Mouse (Mus musculus) liver, embryonic 16.5 days (tissue): ENCODE measurements at regions not wholly inside any gene's neighbourhood (a gene's known extent, or its start where the extent isn't known, plus 50 kb on each side); places are given as distances from the start of the nearest gene placed in this dataset.

ENCODE experiments used
- ATAC-seq: fragments of 200-750 bp; cut with Nextera tagmentation; 2 replicates; pipeline ENCODE4 v1.8.0; 2017; ENCODE audit warnings: low read depth, mild to moderate bottlenecking, moderate number of reproducible peaks, moderate library complexity
- H3K27ac ChIP-seq: fragments of 300-500 bp; sonication (generic); 2 replicates; pipeline ENCODE4 v1.5.1; 2014; ENCODE audit warnings: mild to moderate bottlenecking, low read length
- H3K27me3 ChIP-seq: fragments of 300-500 bp; sonication (generic); 2 replicates; pipeline ENCODE4 v1.6.1; 2014; ENCODE audit warnings: low read depth, low read length, mixed read lengths; ENCODE audit not compliant: control insufficient read depth, insufficient read depth
- H3K36me3 ChIP-seq: fragments of 300-500 bp; sonication (generic); 2 replicates; pipeline ENCODE4 v1.6.1; 2014; ENCODE audit warnings: mild to moderate bottlenecking; ENCODE audit not compliant: control insufficient read depth, insufficient read depth
- H3K4me1 ChIP-seq: fragments of 300-500 bp; sonication (generic); 2 replicates; pipeline ENCODE4 v1.6.1; 2014; ENCODE audit warnings: low read depth, low read length, mixed read lengths; ENCODE audit not compliant: control insufficient read depth
- H3K4me2 ChIP-seq: fragments of 300-500 bp; sonication (generic); 2 replicates; pipeline ENCODE4 v1.6.1; 2014; ENCODE audit warnings: low read depth, low read length, mixed read lengths
- H3K4me3 ChIP-seq: fragments of 300-500 bp; sonication (generic); 2 replicates; pipeline ENCODE4 v1.5.1; 2014; ENCODE audit warnings: low read depth, mild to moderate bottlenecking, low read length
- H3K9ac ChIP-seq: fragments of 300-500 bp; sonication (generic); 2 replicates; pipeline ENCODE4 v1.6.1; 2014; ENCODE audit warnings: low read depth, low read length
- H3K9me3 ChIP-seq: fragments of 300-500 bp; sonication (generic); replicated peaks from 2 replicates; pipeline ENCODE4 v1.6.1; 2016; ENCODE audit warnings: low read length; ENCODE audit not compliant: control insufficient read depth
- WGBS: fragments of 180-500 bp; shearing (Covaris S2); extraction: QIAGEN DNeasy Blood & Tissue Kit; methylation state at CpG from one replicate; pipeline ENCODE4 v1.1.7; 2014; ENCODE audit not compliant: insufficient replicate concordance; 5-methylcytosine and 5-hydroxymethylcytosine counted together

GRCm38 (mm10) chr3:137078600-137078975, 262.3 kb upstream of the Emcn start:
- ATAC-seq, result no peak
- no peak overlapping the region for H3K9ac ChIP-seq
- H3K27ac ChIP-seq, result no peak overlapping the region
- no peaks in the 10 kb centered on the region for H3K9me3 ChIP-seq
- 50% methylated on average over 3 of the region's 3 CpGs for WGBS
- H3K4me3 ChIP-seq, result no peak overlapping the region
- no peaks in the 10 kb centered on the region for H3K4me1 ChIP-seq
- no peak overlapping the region for H3K4me2 ChIP-seq
- no peaks in the 10 kb centered on the region for H3K27me3 ChIP-seq
- H3K36me3 ChIP-seq, result no peaks in the 10 kb centered on the region

DNA sequence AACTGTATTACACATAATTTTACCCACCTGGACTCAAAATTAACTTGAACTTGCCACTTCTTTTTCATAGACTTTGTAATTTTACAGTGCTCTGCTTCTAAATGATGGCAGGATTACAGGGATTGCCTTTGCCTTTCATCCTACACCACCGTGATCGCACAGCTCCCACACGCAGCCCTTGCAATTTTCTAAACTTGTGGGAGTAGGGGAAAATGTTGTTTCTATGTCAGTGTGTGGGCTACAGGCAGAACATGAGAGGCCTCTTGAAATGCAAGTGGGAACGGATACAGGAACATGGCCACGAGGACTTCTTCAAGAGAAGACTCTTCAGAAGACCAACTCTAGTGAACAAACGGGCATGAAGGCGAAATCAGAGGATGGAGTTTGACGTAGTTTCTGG, 254.0 kb upstream of the Emcn start:
- 72% methylated on average over 8 of the region's 8 CpGs for WGBS
- H3K9ac ChIP-seq, result no peak overlapping the region

GRCm38 (mm10) chr3:137100627-137101404, 240.1 kb upstream of the Emcn start:
- Histone ChIP-seq H3K4me2 (no peak overlapping the region), H3K4me3 (no peak overlapping the region), H3K4me1 (no peaks in the 10 kb centered on the region), H3K27me3 (no peaks in the 10 kb centered on the region), H3K27ac (no peak overlapping the region), H3K9me3 (no peaks in the 10 kb centered on the region), H3K9ac (no peak overlapping the region), H3K36me3 (no peaks in the 10 kb centered on the region)
- no peak for ATAC-seq
- 35% methylated on average over 4 of the region's 4 CpGs for WGBS

More for the DNA sequence above, 254.0 kb upstream of the Emcn start:
- Histone ChIP-seq H3K27me3 (no peaks in the 10 kb centered on the region), H3K27ac (no peak overlapping the region), H3K9me3 (no peaks in the 10 kb centered on the region), H3K4me3 (no peak overlapping the region), H3K4me2 (no peak overlapping the region), H3K36me3 (no peaks in the 10 kb centered on the region), H3K4me1 (no peaks in the 10 kb centered on the region)
- ATAC-seq, result no peak

DNA sequence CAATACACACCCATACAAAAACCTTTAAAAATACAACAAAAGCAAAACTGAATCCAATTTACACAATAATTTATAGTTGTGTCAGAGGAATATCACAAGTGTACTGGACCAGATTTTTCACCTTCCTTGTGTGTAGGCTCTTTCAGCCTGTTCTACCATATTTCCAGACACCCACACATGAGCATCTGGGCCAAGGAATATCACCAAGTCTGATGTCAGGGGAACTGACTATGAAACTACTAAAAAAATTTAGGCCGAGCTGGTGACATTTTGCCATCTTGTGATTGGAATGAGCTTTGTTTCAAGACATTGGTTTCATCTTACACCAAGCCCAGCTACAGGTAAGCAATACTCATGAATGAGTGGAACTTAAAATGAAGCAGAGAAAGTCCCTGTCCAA, 234.9 kb upstream of the Emcn start:
- 58% methylated on average over 1 of the region's 1 CpGs for WGBS
- ATAC-seq, result no peak
- Histone ChIP-seq H3K36me3 (no peaks in the 10 kb centered on the region), H3K4me3 (no peak overlapping the region), H3K27ac (no peak overlapping the region), H3K9ac (no peak overlapping the region), H3K27me3 (no peaks in the 10 kb centered on the region), H3K9me3 (no peaks in the 10 kb centered on the region), H3K4me2 (no peak overlapping the region), H3K4me1 (no peaks in the 10 kb centered on the region)

DNA sequence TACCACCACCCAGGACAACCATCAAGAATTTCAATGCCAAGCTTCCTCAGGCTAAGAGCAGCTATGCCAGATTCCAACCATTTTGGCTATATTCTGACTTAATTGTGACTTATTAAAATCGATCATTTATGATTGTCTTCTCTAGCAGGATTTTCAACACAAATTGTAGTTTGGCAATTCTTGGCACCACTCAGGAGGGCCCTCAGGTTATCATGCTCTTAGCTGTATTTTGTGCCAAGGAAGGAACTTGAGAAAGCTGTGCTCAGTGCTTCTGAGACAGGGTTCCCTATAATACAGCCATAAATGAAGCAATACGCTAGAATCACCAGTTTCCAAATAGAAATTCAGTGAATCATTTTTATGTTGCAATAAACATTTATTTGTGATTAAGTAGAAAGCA, 232.7 kb upstream of the Emcn start:
- no peaks in the 10 kb centered on the region for H3K36me3 ChIP-seq
- no peak overlapping the region for H3K9ac ChIP-seq
- no peaks in the 10 kb centered on the region for H3K27me3 ChIP-seq
- no peaks in the 10 kb centered on the region for H3K4me1 ChIP-seq
- ATAC-seq, result no peak
- H3K27ac ChIP-seq, result no peak overlapping the region
- WGBS, result 61% methylated on average over 2 of the region's 2 CpGs
- no peaks in the 10 kb centered on the region for H3K9me3 ChIP-seq
- H3K4me2 ChIP-seq, result no peak overlapping the region
- H3K4me3 ChIP-seq, result no peak overlapping the region

- WGBS, result 71% methylated on average over 9 of the region's 9 CpGs
- H3K4me1 ChIP-seq, result no peaks in the 10 kb centered on the region
- no peak for ATAC-seq
Measured at GRCm38 (mm10) chr3:137109786-137110185, 231.1 kb upstream of the Emcn start.

DNA sequence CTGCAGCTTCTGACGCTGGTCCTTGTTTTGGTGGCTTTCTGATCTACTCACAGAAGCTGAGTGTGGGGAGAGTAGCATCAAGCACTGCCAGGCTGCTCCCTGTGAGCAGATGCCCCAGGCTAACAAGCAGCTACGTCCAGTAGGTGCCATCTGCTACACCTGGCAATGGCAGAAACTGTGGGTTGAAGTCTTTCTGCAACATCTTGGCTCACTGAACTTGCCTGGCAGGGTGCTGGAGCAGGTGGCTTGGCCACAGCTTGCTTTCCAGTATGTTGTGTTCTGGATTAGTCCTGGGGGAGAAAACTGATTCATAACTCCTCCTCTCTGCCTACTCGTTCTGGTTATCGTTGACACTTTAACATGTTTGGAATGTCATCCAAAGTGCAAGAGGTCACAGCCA, 230.4 kb upstream of the Emcn start:
- H3K4me3 ChIP-seq, result no peak overlapping the region
- ATAC-seq, result no peak
- 51% methylated on average over 4 of the region's 4 CpGs for whole genome bisulfite sequencing
- no peak overlapping the region for H3K9ac ChIP-seq
- no peaks in the 10 kb centered on the region for H3K27me3 ChIP-seq
- H3K9me3 ChIP-seq, result no peaks in the 10 kb centered on the region
- no peak overlapping the region for H3K27ac ChIP-seq
- no peaks in the 10 kb centered on the region for H3K4me1 ChIP-seq
- H3K36me3 ChIP-seq, result no peaks in the 10 kb centered on the region
- no peak overlapping the region for H3K4me2 ChIP-seq

More at GRCm38 (mm10) chr3:137109786-137110185, 231.1 kb upstream of the Emcn start:
- Histone ChIP-seq H3K36me3 (no peaks in the 10 kb centered on the region), H3K9me3 (no peaks in the 10 kb centered on the region), H3K4me3 (no peak overlapping the region), H3K27ac (no peak overlapping the region), H3K27me3 (no peaks in the 10 kb centered on the region), H3K9ac (no peak overlapping the region), H3K4me2 (no peak overlapping the region)

DNA sequence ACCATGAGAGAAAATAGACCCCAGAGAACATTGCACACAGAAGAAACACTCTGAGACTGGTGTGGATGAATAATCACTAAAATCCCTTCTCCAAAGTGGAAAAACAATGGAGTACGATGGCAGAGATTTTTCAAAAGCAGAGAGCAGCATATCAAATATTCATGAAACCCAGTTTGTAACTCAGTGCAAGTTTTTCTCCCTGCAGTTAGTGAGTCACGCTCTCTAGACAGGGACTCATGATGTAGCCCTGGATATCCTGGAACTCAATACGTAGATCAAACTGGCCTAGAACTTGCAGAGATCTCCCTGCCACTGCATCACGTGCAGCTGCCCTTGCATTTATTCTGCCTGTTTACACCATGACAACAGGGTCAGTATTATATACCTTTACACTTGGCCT, 210.9 kb upstream of the Emcn start:
- H3K36me3 ChIP-seq, result no peaks in the 10 kb centered on the region
- H3K9ac ChIP-seq, result no peak overlapping the region
- WGBS, result 64% methylated on average over 4 of the region's 4 CpGs
- H3K27me3 ChIP-seq, result no peaks in the 10 kb centered on the region
- no peak overlapping the region for H3K27ac ChIP-seq
- H3K4me1 ChIP-seq, result no peaks in the 10 kb centered on the region
- no peak overlapping the region for H3K4me3 ChIP-seq
- no peak for ATAC-seq
- no peaks in the 10 kb centered on the region for H3K9me3 ChIP-seq
- H3K4me2 ChIP-seq, result no peak overlapping the region

DNA sequence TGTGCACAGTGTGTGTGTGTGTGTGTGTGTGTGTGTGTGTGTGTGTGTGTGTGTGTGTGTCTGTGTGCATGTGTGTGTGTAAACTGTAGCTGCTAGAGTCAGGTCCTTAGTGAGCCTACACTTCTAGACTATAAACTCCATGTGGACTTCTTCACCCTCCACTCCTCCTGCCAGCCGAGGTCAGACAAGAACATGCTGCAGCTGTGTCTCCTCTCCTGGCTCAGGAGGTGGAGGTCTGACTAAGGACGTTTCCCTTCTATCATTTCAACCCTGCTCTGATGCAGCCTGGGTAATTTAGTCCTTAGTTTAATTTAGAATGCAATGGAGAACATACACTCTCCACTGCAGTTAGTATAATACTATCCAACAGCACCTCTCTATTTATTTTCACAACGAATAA, 198.8 kb upstream of the Emcn start:
- ATAC-seq, result no peak
- no peak overlapping the region for H3K27ac ChIP-seq
- WGBS, result 51% methylated on average over 3 of the region's 3 CpGs
- H3K27me3 ChIP-seq, result no peaks in the 10 kb centered on the region
- no peaks in the 10 kb centered on the region for H3K36me3 ChIP-seq
- no peak overlapping the region for H3K4me2 ChIP-seq
- no peak overlapping the region for H3K4me3 ChIP-seq
- H3K9ac ChIP-seq, result no peak overlapping the region
- no peaks in the 10 kb centered on the region for H3K9me3 ChIP-seq
- no peaks in the 10 kb centered on the region for H3K4me1 ChIP-seq
